Comparison of ENCODE assay signal across 9 mouse cellular contexts in genomic region chr4:123685506-123686242, GRCm38 (mm10). TPM values are rescaled to one million over a fixed set of nuclear protein-coding genes. Genes with fewer than 3 reads are reported as not detected.
A peak's percentile ranks its signal among the peaks of the same experiment; 100 is the strongest.
DNase-seq lines count a peak whose midpoint lies in the region; ATAC-seq and TF ChIP-seq lines count a peak whose summit lies in the region.
"Had no signal": no experiment of that assay in that cellular context is flagged by ENCODE, and none has a peak within 500 bp of the region (broad histone marks: within the 10 kb centered on the region; RNA-seq: fewer than 3 reads in every experiment).

No protein-coding gene starts in this region.

- peak; percentile 36; the same call in 1 of the 2 replicates for ATAC-seq in hindbrain, embryonic 13.5 days (ENCODE audit: low FRiP score)
- peak; percentile 28 for ATAC-seq in midbrain, postnatal 0 days (ENCODE audit: low FRiP score)
- no peak for ATAC-seq in inflammation-experienced regulatory T-cells, adult 6 months

- TF ChIP-seq CTCF in liver, adult 2 months (IDR thresholded peaks at IDR 0.05; ENCODE audit: low read depth, low read length): no peak
- TF ChIP-seq CTCF in midbrain, postnatal 0 days (IDR thresholded peaks at IDR 0.05): no peak

- peak overlapping the region; percentile 86 for H3K4me3 ChIP-seq in liver, adult 2 months (ENCODE audit: insufficient read depth, low read depth, low read length)
- peak overlapping the region; percentile 91 for H3K4me3 ChIP-seq in hindbrain, embryonic 13.5 days
- H3K4me3 ChIP-seq in midbrain, postnatal 0 days (ENCODE audit: low read depth, low read length): peak overlapping the region; percentile 96

- no peaks in the 10 kb centered on the region for H3K36me3 ChIP-seq in liver, adult 2 months (ENCODE audit: control insufficient read depth, insufficient read depth, low read length)
- peaks cover 24% of the 10 kb centered on the region for H3K36me3 ChIP-seq in hindbrain, embryonic 13.5 days
- H3K36me3 ChIP-seq in midbrain, postnatal 0 days (ENCODE audit: insufficient read depth, low read length): peaks cover 17% of the 10 kb centered on the region
- H3K36me3 ChIP-seq: liver, embryonic 13.5 days had no signal

- no peak for TF ChIP-seq POLR2A in liver, adult 2 months (IDR thresholded peaks at IDR 0.05; ENCODE audit: extremely low read depth, insufficient read depth, low read length)

- no peaks in the 10 kb centered on the region; the same call in 1 of the 2 replicates for H3K27me3 ChIP-seq in liver, adult 2 months (ENCODE audit: control insufficient read depth, insufficient read depth, low read length)
- H3K27me3 ChIP-seq in hindbrain, embryonic 13.5 days: no peaks in the 10 kb centered on the region
- no peaks in the 10 kb centered on the region for H3K27me3 ChIP-seq in midbrain, postnatal 0 days (ENCODE audit: insufficient read depth, low read length)

- no peaks in the 10 kb centered on the region for H3K9me3 ChIP-seq in hindbrain, embryonic 13.5 days
- no peaks in the 10 kb centered on the region for H3K9me3 ChIP-seq in midbrain, postnatal 0 days (ENCODE audit: low read length)
- H3K9me3 ChIP-seq: liver, embryonic 13.5 days had no signal

- peak overlapping the region; percentile 86 for H3K4me2 ChIP-seq in hindbrain, embryonic 13.5 days
- peak overlapping the region; percentile 80 for H3K4me2 ChIP-seq in midbrain, postnatal 0 days (ENCODE audit: low read depth, low read length, poor library complexity, severe bottlenecking)

- no peaks in the 10 kb centered on the region for H3K79me2 ChIP-seq in liver, adult 2 months (ENCODE audit: control insufficient read depth, insufficient read depth, low read length)

- no peak overlapping the region for H3K9ac ChIP-seq in liver, adult 2 months (ENCODE audit: low read depth, low read length)
- H3K9ac ChIP-seq in hindbrain, embryonic 13.5 days: peak overlapping the region; percentile 98
- peak overlapping the region; percentile 99 for H3K9ac ChIP-seq in midbrain, postnatal 0 days (replicated peaks; ENCODE audit: low read length, poor library complexity, severe bottlenecking)

- no peak overlapping the region for H3K27ac ChIP-seq in liver, adult 2 months (replicated peaks; ENCODE audit: insufficient read depth, low read depth, low read length)
- H3K27ac ChIP-seq in hindbrain, embryonic 13.5 days: peak overlapping the region; percentile 97
- peak overlapping the region; percentile 97 for H3K27ac ChIP-seq in midbrain, postnatal 0 days (ENCODE audit: low read depth, low read length)
- H3K27ac ChIP-seq: liver, embryonic 13.5 days had no signal

- H3K4me1 ChIP-seq in liver, adult 2 months (ENCODE audit: control insufficient read depth, insufficient read depth, low read length): no peaks in the 10 kb centered on the region
- H3K4me1 ChIP-seq in hindbrain, embryonic 13.5 days (replicated peaks): peaks cover 37% of the 10 kb centered on the region
- peaks cover 5% of the 10 kb centered on the region; the same call in 1 of the 2 replicates for H3K4me1 ChIP-seq in midbrain, postnatal 0 days (ENCODE audit: insufficient read depth, low read length)

- 81% methylated on average over 8 of the region's 8 CpGs for WGBS in liver, adult 2 months
- 31% methylated on average over 8 of the region's 8 CpGs for WGBS in hindbrain, embryonic 13.5 days
- 23% methylated on average over 8 of the region's 8 CpGs for WGBS in midbrain, postnatal 0 days

- DNase-seq in liver, adult 2 months (ENCODE audit: extremely low read depth, low read depth, low spot score): peak; percentile 25
- DNase-seq in liver: no peak
- DNase-seq in cerebellum, postnatal 25 days: peak; percentile 92
- peak; percentile 70 for DNase-seq in midbrain, postnatal 0 days (ENCODE audit: low spot score)
- no peak for DNase-seq in lung, postnatal 4 days
- no peak for DNase-seq in kidney, adult 11 months
- DNase-seq: liver, embryonic 13.5 days had no signal

RNA-seq across cellular contexts. Expression of gene Macf1, which starts 1.5 kb away (rescaled TPM):
- total RNA-seq in liver, adult 2 months (2014; rRNA removed): 66.4 and 70.7 TPM in 2 replicates
- 14.0 and 16.6 TPM in 2 replicates for polyA plus RNA-seq in liver, adult 2 months (2012; rRNA removed)
- 67.3 and 69.5 TPM in 2 replicates for polyA plus RNA-seq in hindbrain, embryonic 13.5 days (2015; fragmentation: Nextera tagmentation; extraction: Ambion mirVana)
- total RNA-seq in midbrain, postnatal 0 days (2014; rRNA removed): 338 and 390 TPM in 2 replicates
- polyA plus RNA-seq in midbrain, postnatal 0 days (2015; fragmentation: Nextera tagmentation; extraction: Ambion mirVana): 59.7 and 73.3 TPM in 2 replicates
- 100 to 1,000 TPM in 2 of 3 experiments, 10 to 100 TPM in 1; 87.3 to 165 (median 153) TPM for polyA plus RNA-seq in inflammation-experienced regulatory T-cells, adult 6 months (2017; shearing (Covaris generic))

RNA-seq across cellular contexts. Expression of gene Ndufs5, which starts 32.3 kb away (rescaled TPM):
- 135 and 170 TPM in 2 replicates for total RNA-seq in liver, adult 2 months (2014; rRNA removed)
- 41.1 and 84.0 TPM in 2 replicates for polyA plus RNA-seq in liver, adult 2 months (2012; rRNA removed)
- 438 and 450 TPM in 2 replicates for polyA plus RNA-seq in hindbrain, embryonic 13.5 days (2015; fragmentation: Nextera tagmentation; extraction: Ambion mirVana)
- total RNA-seq in midbrain, postnatal 0 days (2014; rRNA removed): 141 and 145 TPM in 2 replicates
- polyA plus RNA-seq in midbrain, postnatal 0 days (2015; fragmentation: Nextera tagmentation; extraction: Ambion mirVana): 588 and 616 TPM in 2 replicates
- polyA plus RNA-seq in inflammation-experienced regulatory T-cells, adult 6 months (2017; shearing (Covaris generic)): 100 to 1,000 TPM; 125 to 184 (median 133) TPM

Comparison
In these comparisons a context has a peak if more than half of its experiments do, and no peak if none do; other contexts are left out.
1. DNase-seq: peak in liver, adult 2 months (single experiment), cerebellum, postnatal 25 days (2 of 2) and midbrain, postnatal 0 days (single experiment); none in liver (single experiment), lung, postnatal 4 days (0 of 2) and kidney, adult 11 months (single experiment).
2. Peak in every context shown above with its lines, with median percentiles within 50 percentile points of each other: H3K4me3 ChIP-seq.